Mouse (Mus musculus) midbrain, postnatal 0 days (tissue): ENCODE measurements around the gene Rhoc. TPM values are rescaled to one million over a fixed set of nuclear protein-coding genes. Genes with fewer than 3 reads are reported as not detected.

ENCODE experiments used
- ATAC-seq: fragments of 200-750 bp; cut with Nextera tagmentation; 2 replicates; pipeline ENCODE4 v1.8.0; 2017; ENCODE audit warnings: moderate number of reproducible peaks, mild to moderate bottlenecking, moderate TSS enrichment, moderate library complexity; ENCODE audit not compliant: low FRiP score
- DNase-seq: peaks from one replicate; pipeline ENCODE4 v3.0.0-alpha.2; 2015; ENCODE audit warnings: low spot score
- H3K27ac ChIP-seq: fragments of 300-500 bp; sonication (generic); 2 replicates; pipeline ENCODE4 v1.5.1; 2014; ENCODE audit warnings: low read depth, mild to moderate bottlenecking, low read length, mixed read lengths
- H3K27me3 ChIP-seq: fragments of 300-500 bp; sonication (generic); 2 replicates; pipeline ENCODE4 v1.6.1; 2014; ENCODE audit warnings: low read length, control low read depth, mixed read lengths; ENCODE audit not compliant: insufficient read depth
- H3K36me3 ChIP-seq: fragments of 300-500 bp; sonication (generic); 2 replicates; pipeline ENCODE4 v1.6.1; 2014; ENCODE audit warnings: low read length, control low read depth, mixed read lengths; ENCODE audit not compliant: insufficient read depth
- H3K4me1 ChIP-seq: fragments of 300-500 bp; sonication (generic); 2 replicates; pipeline ENCODE4 v1.6.1; 2014; ENCODE audit warnings: mild to moderate bottlenecking, control low read depth, antibody characterized with exemption, low read length, mixed read lengths; ENCODE audit not compliant: insufficient read depth
- H3K4me2 ChIP-seq: fragments of 300-500 bp; sonication (generic); 2 replicates; pipeline ENCODE4 v1.6.1; 2014; ENCODE audit warnings: low read depth, mild to moderate bottlenecking, low read length, mixed read lengths; ENCODE audit not compliant: poor library complexity, severe bottlenecking
- H3K4me3 ChIP-seq: fragments of 300-500 bp; sonication (generic); 2 replicates; pipeline ENCODE4 v1.5.1; 2014; ENCODE audit warnings: low read depth, mild to moderate bottlenecking, low read length, moderate library complexity
- H3K9ac ChIP-seq: fragments of 300-500 bp; sonication (generic); replicated peaks from 2 replicates; pipeline ENCODE4 v1.6.1; 2014; ENCODE audit warnings: mild to moderate bottlenecking, low read length, moderate library complexity, mixed read lengths; ENCODE audit not compliant: poor library complexity, severe bottlenecking
- H3K9me3 ChIP-seq: fragments of 300-500 bp; sonication (generic); 2 replicates; pipeline ENCODE4 v1.6.1; 2016; ENCODE audit warnings: low read length, control low read depth
- CTCF ChIP-seq: IDR thresholded peaks from 2 replicates; pipeline ENCODE4 v1.5.1; 2016; ENCODE audit warnings: antibody characterized with exemption, mild to moderate bottlenecking
- WGBS: fragments of 180-500 bp; shearing (Covaris S2); extraction: QIAGEN DNeasy Blood & Tissue Kit; methylation state at CpG from one replicate; pipeline ENCODE4 v1.1.7; 2014; 5-methylcytosine and 5-hydroxymethylcytosine counted together
- polyA plus RNA-seq: library from polyadenylated mRNA; unstranded; fragments of >200 nt; fragmentation: Nextera tagmentation; extraction: Ambion mirVana; gene quantifications from 2 replicates; pipeline ENCODE4 v1.2.1, GENCODE M21; 2015
- total RNA-seq: library from RNA; depleted of rRNA; stranded (reverse); fragments of >200 nt; gene quantifications from 2 replicates; pipeline ENCODE4 v1.2.3, GENCODE M21; 2014

Gene Rhoc
- total and polyA plus RNA-seq, 2 experiments from 2014 or later: 39.9 to 50.9 TPM

- H3K27ac ChIP-seq: no peak overlapping the region
- H3K9ac ChIP-seq: no peak overlapping the region
- H3K27me3 ChIP-seq: 0 out of 2 replicates have a peak, but pooled peaks cover 13% of the 10 kb centered on the region
- WGBS: 94% methylated on average over 8 of the region's 8 CpGs
- no peak for ATAC-seq
- no peak overlapping the region for H3K4me3 ChIP-seq
- no peak overlapping the region for H3K4me2 ChIP-seq
- DNase-seq: no peak
- H3K36me3 ChIP-seq: peaks cover 11% of the 10 kb centered on the region
- no peaks in the 10 kb centered on the region for H3K9me3 ChIP-seq
- H3K4me1 ChIP-seq: no peaks in the 10 kb centered on the region; the same call in 1 of the 2 replicates
- no peak for TF ChIP-seq CTCF
Measured at GRCm38 (mm10) chr3:104791671-104792070, 3.5 kb downstream of the Rhoc start.

- Histone ChIP-seq H3K4me1 (no peaks in the 10 kb centered on the region; the same call in 1 of the 2 replicates), H3K27me3 (0 out of 2 replicates have a peak, but pooled peaks cover 12% of the 10 kb centered on the region), H3K4me2 (no peak overlapping the region), H3K9ac (no peak overlapping the region), H3K36me3 (peaks cover 15% of the 10 kb centered on the region), H3K27ac (no peak overlapping the region), H3K9me3 (no peaks in the 10 kb centered on the region), H3K4me3 (no peak overlapping the region)
- 79% methylated on average over 15 of the region's 15 CpGs for WGBS
- no peak for TF ChIP-seq CTCF
- ATAC-seq (no peak), DNase-seq (no peak)
Measured at GRCm38 (mm10) chr3:104792360-104793270, 4.4 kb downstream of the Rhoc start.

GRCm38 (mm10) chr3:104793871-104794828 lies 6.0 kb downstream of the Rhoc start:
- H3K27ac ChIP-seq: no peak overlapping the region
- WGBS: 63% methylated on average over 20 of the region's 20 CpGs
- no peak for TF ChIP-seq CTCF
- H3K4me1 ChIP-seq: no peaks in the 10 kb centered on the region
- H3K27me3 ChIP-seq: 0 out of 2 replicates have a peak, but pooled peaks cover 5% of the 10 kb centered on the region
- ATAC-seq (peak; percentile 70), DNase-seq (peak; percentile 87)
- no peak overlapping the region for H3K4me3 ChIP-seq
- H3K4me2 ChIP-seq: no peak overlapping the region
- no peaks in the 10 kb centered on the region for H3K9me3 ChIP-seq
- peaks cover 18% of the 10 kb centered on the region for H3K36me3 ChIP-seq
- no peak overlapping the region for H3K9ac ChIP-seq

DNA sequence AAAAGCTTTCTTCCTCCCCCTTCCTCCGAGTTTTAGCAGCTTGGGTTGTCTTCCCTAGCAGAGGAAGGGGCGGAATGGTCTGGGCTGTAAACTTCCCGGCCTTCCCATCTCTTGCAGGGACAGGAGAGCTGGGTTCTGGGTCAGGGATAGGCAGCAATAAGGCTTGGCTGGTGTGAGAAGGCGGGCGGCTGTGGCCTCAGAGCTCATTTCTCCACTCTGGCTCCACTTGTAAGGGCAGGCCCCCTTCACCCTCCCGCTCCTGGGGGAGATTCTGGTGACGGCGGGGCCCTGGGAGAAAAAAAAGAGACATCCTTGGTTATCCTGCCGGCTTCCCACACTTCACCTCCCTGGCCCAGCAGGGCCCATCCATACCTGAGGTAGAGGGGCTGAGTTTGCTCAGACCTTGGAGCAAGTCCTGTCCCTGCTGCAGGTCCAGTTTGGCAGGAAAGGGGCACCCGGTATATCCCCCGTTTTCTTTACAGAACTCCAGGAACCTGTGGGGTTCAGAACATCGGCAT lies 6.8 kb downstream of the Rhoc start:
- Histone ChIP-seq H3K9ac (no peak overlapping the region), H3K4me1 (no peaks in the 10 kb centered on the region), H3K36me3 (peaks cover 24% of the 10 kb centered on the region), H3K9me3 (no peaks in the 10 kb centered on the region), H3K27ac (no peak overlapping the region), H3K4me3 (no peak overlapping the region), H3K27me3 (no peaks in the 10 kb centered on the region), H3K4me2 (no peak overlapping the region)
- ATAC-seq (no peak), DNase-seq (no peak)
- no peak for TF ChIP-seq CTCF
- WGBS: 76% methylated on average over 12 of the region's 12 CpGs

DNA sequence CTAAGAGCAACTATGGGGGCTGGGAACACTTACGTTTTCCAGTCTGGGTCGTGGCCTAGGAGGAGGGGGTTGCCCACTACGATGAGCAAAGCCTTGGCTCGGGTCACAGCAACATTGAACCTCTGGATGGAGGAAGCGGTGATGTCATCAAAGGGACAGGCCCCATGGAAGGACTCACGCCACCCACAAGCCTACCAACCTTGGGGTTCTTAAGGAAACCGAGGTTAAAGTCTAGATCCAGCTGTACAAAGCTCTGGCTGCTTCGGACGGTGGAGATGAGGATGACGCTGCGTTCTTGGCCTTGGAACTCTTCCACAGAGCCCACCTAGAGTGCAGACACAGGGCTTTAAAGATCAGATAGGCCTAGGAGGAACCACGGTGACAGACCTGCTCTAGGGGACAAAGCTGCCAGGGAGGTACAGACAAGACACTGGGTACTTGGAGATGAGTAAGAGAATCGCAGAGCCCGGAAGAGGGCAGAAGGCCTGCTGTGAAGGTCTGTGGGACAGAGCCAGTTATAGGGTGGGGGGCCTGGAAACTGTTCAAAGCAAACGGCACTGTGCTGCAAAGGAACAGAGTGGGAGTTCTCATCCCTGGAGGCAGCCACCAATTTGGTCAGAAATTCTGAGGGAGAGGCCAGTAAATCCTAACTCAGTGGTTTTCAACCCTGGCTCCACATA lies 7.6 kb downstream of the Rhoc start:
- Histone ChIP-seq H3K9me3 (no peaks in the 10 kb centered on the region), H3K4me3 (no peak overlapping the region), H3K9ac (no peak overlapping the region), H3K27me3 (no peaks in the 10 kb centered on the region), H3K27ac (no peak overlapping the region), H3K4me2 (no peak overlapping the region), H3K36me3 (peaks cover 32% of the 10 kb centered on the region), H3K4me1 (no peaks in the 10 kb centered on the region)
- DNase-seq (no peak), ATAC-seq (no peak)
- no peak for TF ChIP-seq CTCF
- whole genome bisulfite sequencing: 69% methylated on average over 15 of the region's 15 CpGs
